ENCODE assay signal across 8 mouse cellular contexts in the genomic region with DNA sequence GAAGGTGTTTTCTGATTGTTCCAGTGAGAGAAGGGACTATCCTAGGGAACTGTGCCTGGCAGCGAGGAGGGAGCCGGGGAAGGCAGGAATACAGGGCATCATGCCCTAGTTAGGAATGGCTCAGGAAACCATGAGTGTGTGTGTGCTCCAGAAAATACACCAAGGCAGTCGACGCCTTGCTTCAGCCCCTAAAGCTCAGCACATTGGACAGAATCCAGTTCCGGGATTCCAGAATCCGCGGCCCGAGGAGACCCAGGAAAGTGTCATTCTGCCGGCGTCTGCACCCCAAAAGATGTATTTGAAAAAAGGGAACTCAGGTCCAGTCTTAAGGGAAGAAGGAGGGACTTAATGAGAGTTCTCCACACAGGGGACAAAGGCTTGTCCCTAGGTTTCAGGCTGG. TPM values are rescaled to one million over a fixed set of nuclear protein-coding genes. Genes with fewer than 3 reads are reported as not detected.
DNase-seq lines count a peak whose midpoint lies in the region; ATAC-seq and TF ChIP-seq lines count a peak whose summit lies in the region.

No protein-coding gene starts in this region.

- 3% methylated on average over 10 of the region's 10 CpGs for WGBS in spleen, adult 2 months
- 74% methylated on average over 10 of the region's 10 CpGs for WGBS in forebrain, embryonic 11.5 days
- 50% methylated on average over 10 of the region's 10 CpGs for WGBS in intestine, embryonic 16.5 days
- WGBS in midbrain, embryonic 11.5 days: 70% methylated on average over 10 of the region's 10 CpGs

- H3K9me3 ChIP-seq in forebrain, embryonic 11.5 days (ENCODE audit: control insufficient read depth, low read length): no peaks in the 10 kb centered on the region
- no peaks in the 10 kb centered on the region for H3K9me3 ChIP-seq in intestine, embryonic 16.5 days (ENCODE audit: control insufficient read depth, low read length)
- H3K9me3 ChIP-seq in midbrain, embryonic 11.5 days (ENCODE audit: control insufficient read depth, low read length): no peaks in the 10 kb centered on the region

- H3K4me2 ChIP-seq in forebrain, embryonic 11.5 days (ENCODE audit: low read depth, low read length, severe bottlenecking): peak overlapping the region; percentile 27; the same call in 1 of the 2 replicates
- peak overlapping the region; percentile 75 for H3K4me2 ChIP-seq in intestine, embryonic 16.5 days (ENCODE audit: low read depth, low read length)
- H3K4me2 ChIP-seq in midbrain, embryonic 11.5 days: peak overlapping the region; percentile 27; the same call in 1 of the 2 replicates

- H3K9ac ChIP-seq in forebrain, embryonic 11.5 days (ENCODE audit: low read length): peak overlapping the region; percentile 33; the same call in 1 of the 2 replicates
- H3K9ac ChIP-seq in intestine, embryonic 16.5 days (ENCODE audit: low read depth, low read length): peak overlapping the region; percentile 71
- no peak overlapping the region for H3K9ac ChIP-seq in midbrain, embryonic 11.5 days (ENCODE audit: low read length)

- peak overlapping the region; percentile 94 for H3K27ac ChIP-seq in spleen, adult 2 months (ENCODE audit: insufficient read depth, low read length)
- H3K27ac ChIP-seq in forebrain, embryonic 11.5 days (ENCODE audit: low read depth, low read length): no peak overlapping the region
- H3K27ac ChIP-seq in intestine, embryonic 16.5 days (ENCODE audit: low read length): peak overlapping the region; percentile 88
- H3K27ac ChIP-seq in midbrain, embryonic 11.5 days (ENCODE audit: low read depth, low read length): no peak overlapping the region

- no peak for TF ChIP-seq CTCF in spleen, adult 2 months (IDR thresholded peaks at IDR 0.05; ENCODE audit: extremely low read depth, insufficient read depth, insufficient read length, insufficient replicate concordance)

- H3K36me3 ChIP-seq in spleen, adult 2 months (ENCODE audit: control insufficient read depth, insufficient read depth, low read length): no peaks in the 10 kb centered on the region
- H3K36me3 ChIP-seq in forebrain, embryonic 11.5 days (ENCODE audit: control insufficient read depth, insufficient read depth, low read length): no peaks in the 10 kb centered on the region
- H3K36me3 ChIP-seq in intestine, embryonic 16.5 days (ENCODE audit: control insufficient read depth, insufficient read depth, low read length): no peaks in the 10 kb centered on the region
- H3K36me3 ChIP-seq in midbrain, embryonic 11.5 days (ENCODE audit: control insufficient read depth, insufficient read depth, low read length): no peaks in the 10 kb centered on the region

- H3K4me3 ChIP-seq in spleen, adult 2 months (ENCODE audit: extremely low read depth, insufficient read depth, insufficient read length): peak overlapping the region; percentile 70; the same call in 1 of the 2 replicates
- H3K4me3 ChIP-seq in forebrain, embryonic 11.5 days (ENCODE audit: low read depth, low read length): no peak overlapping the region
- H3K4me3 ChIP-seq in intestine, embryonic 16.5 days (ENCODE audit: low read length): peak overlapping the region; percentile 49
- no peak overlapping the region for H3K4me3 ChIP-seq in midbrain, embryonic 11.5 days (ENCODE audit: low read depth, low read length)

- H3K27me3 ChIP-seq in spleen, adult 2 months (ENCODE audit: control insufficient read depth, insufficient read depth, low read length): no peaks in the 10 kb centered on the region
- no peaks in the 10 kb centered on the region for H3K27me3 ChIP-seq in forebrain, embryonic 11.5 days (ENCODE audit: control insufficient read depth, insufficient read depth, low read length)
- H3K27me3 ChIP-seq in intestine, embryonic 16.5 days (replicated peaks; ENCODE audit: control insufficient read depth, insufficient read depth, low read length): no peaks in the 10 kb centered on the region
- no peaks in the 10 kb centered on the region for H3K27me3 ChIP-seq in midbrain, embryonic 11.5 days (ENCODE audit: control insufficient read depth, insufficient read depth, low read length)

- peaks cover 29% of the 10 kb centered on the region for H3K4me1 ChIP-seq in spleen, adult 2 months (ENCODE audit: control insufficient read depth, insufficient read depth, insufficient read length)
- no peaks in the 10 kb centered on the region for H3K4me1 ChIP-seq in forebrain, embryonic 11.5 days (replicated peaks; ENCODE audit: control insufficient read depth, insufficient read depth, low read length)
- H3K4me1 ChIP-seq in intestine, embryonic 16.5 days (ENCODE audit: control insufficient read depth, insufficient read depth, low read length): peaks cover 23% of the 10 kb centered on the region
- H3K4me1 ChIP-seq in midbrain, embryonic 11.5 days (ENCODE audit: control insufficient read depth, insufficient read depth, low read length): no peaks in the 10 kb centered on the region

- TF ChIP-seq POLR2A in spleen, adult 2 months (IDR thresholded peaks at IDR 0.05; ENCODE audit: low read depth, low read length): no peak

- ATAC-seq in forebrain, embryonic 11.5 days (replicated peaks; ENCODE audit: low FRiP score): no peak
- ATAC-seq in intestine, embryonic 16.5 days: no peak; the same call in 1 of the 2 replicates
- no peak for ATAC-seq in midbrain, embryonic 11.5 days (ENCODE audit: low FRiP score)

- no peak for DNase-seq in spleen, adult 2 months (ENCODE audit: low read depth in 1 of 2, low spot score in 2 of 2)
- no peak for DNase-seq in spleen, adult 12 weeks (ENCODE audit: low spot score)
- DNase-seq in forebrain, embryonic 11.5 days (ENCODE audit: low spot score): no peak
- DNase-seq in midbrain, embryonic 11.5 days (ENCODE audit: low spot score, missing footprints): peak; percentile 75
- DNase-seq in layer of hippocampus, adult 9-10 months (ENCODE audit: low spot score): no peak
- DNase-seq in adrenal gland, adult 8-10 months: no peak
- DNase-seq in ovary, postnatal 36 days (ENCODE audit: low spot score): no peak

RNA-seq across cellular contexts. Expression of a gene that starts 26.5 kb away (rescaled TPM):
- 15.2 and 21.0 TPM in 2 replicates for polyA plus RNA-seq in spleen, adult 2 months (2012; rRNA removed)
- 20.8 and 22.1 TPM in 2 replicates for polyA plus RNA-seq in forebrain, embryonic 11.5 days (2014; fragmentation: Nextera tagmentation; extraction: Ambion mirVana)
- polyA plus RNA-seq in intestine, embryonic 16.5 days (2015; fragmentation: Nextera tagmentation; extraction: Ambion mirVana): 10.0 and 11.4 TPM in 2 replicates
- 19.0 and 19.5 TPM in 2 replicates for polyA plus RNA-seq in midbrain, embryonic 11.5 days (2014; fragmentation: Nextera tagmentation; extraction: Ambion mirVana)
- total RNA-seq in adrenal gland, adult 8-10 months (2022): 10 to 100 TPM; 65.4 to 76.7 (median 70.7) TPM

Comparison
In these comparisons a context has a peak if more than half of its experiments do, and no peak if none do; other contexts are left out.
1. H3K27ac ChIP-seq: peak in spleen, adult 2 months (single experiment) and intestine, embryonic 16.5 days (single experiment); none in forebrain, embryonic 11.5 days (single experiment) and midbrain, embryonic 11.5 days (single experiment).
2. H3K4me3 ChIP-seq: peak in spleen, adult 2 months (single experiment) and intestine, embryonic 16.5 days (single experiment); none in forebrain, embryonic 11.5 days (single experiment) and midbrain, embryonic 11.5 days (single experiment).
3. Peak in every context shown above with its lines, with median percentiles within 50 percentile points of each other: H3K4me2 ChIP-seq.